Mouse (Mus musculus) CD4-positive helper T cell, adult 2 months (primary cell): Measurements from ENCODE around the gene Rbbp8nl.

Experiments used
- DNase-seq: peaks from one replicate; pipeline ENCODE4 v3.0.0-alpha.2; 2012; ENCODE audit warnings: low read depth, missing footprints, low spot score

The Rbbp8nl gene

DNA sequence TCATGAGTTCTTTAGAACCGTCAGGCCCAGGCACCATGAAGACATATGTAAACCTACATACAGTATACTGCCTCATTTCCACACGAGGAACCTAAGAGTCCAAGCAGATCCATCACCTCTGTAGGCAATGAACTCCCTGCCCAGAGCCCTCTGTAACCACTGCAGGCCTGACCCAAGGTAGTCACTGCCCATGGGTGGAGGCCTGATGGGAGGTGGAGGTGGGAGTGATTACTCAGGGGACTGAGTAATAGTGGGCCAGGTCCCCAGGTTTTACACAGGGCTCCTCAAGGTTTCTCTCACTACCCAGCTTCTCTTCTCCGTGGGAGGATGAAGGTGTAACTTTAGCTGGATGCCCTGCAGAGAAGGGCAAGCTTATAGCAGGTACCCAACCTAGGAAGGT lies 60.5 kb downstream of the Rbbp8nl start:
- no peak for DNase-seq

DNA sequence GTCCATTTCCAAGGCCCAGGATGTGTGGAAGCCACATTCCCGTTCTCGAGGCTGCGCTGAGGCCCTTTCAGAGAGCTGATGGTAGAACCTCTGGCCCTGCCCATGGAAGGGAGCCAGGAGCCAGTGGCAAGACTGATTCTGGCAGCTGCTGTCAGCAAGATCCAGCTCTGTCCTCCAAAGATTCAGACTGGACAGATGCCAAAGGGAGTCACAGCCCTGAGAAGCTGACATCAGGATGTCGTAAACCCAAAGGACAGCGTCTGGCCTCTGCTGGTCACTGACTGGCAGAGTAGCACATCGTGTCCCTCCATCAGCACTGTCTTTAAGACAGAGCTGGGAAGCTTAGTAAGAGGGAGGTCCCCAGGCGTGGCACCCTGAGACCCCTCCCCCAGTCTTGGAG lies 61.1 kb downstream of the Rbbp8nl start:
- no peak for DNase-seq

DNA sequence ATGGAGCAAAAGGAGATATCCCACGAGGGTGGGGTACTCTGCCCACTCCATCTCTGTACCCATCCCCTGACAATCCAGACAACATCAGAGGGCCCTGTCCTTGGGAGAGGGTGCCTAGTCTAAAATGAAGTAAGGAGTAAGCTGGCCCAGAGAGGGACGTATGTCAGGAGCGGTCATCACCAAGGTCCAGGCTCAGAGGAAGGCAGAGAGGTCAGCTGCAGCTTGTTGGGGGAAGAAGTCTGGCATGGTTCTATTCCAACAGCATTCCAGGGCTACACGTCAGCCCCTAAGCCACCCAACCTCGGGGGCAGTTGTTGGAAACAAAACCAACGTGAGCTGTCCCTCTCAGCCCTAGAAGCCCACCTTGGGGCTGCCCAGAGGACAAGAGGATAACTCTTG lies 61.6 kb downstream of the Rbbp8nl start:
- no peak for DNase-seq
